Mouse (Mus musculus): ENCODE measurements around the gene Pik3c2g. TPM values are rescaled to one million over a fixed set of nuclear protein-coding genes. Genes with fewer than 3 reads are reported as not detected.

Pik3c2g gene
- total and polyA plus RNA-seq, 3 experiments, result not detected

DNA sequence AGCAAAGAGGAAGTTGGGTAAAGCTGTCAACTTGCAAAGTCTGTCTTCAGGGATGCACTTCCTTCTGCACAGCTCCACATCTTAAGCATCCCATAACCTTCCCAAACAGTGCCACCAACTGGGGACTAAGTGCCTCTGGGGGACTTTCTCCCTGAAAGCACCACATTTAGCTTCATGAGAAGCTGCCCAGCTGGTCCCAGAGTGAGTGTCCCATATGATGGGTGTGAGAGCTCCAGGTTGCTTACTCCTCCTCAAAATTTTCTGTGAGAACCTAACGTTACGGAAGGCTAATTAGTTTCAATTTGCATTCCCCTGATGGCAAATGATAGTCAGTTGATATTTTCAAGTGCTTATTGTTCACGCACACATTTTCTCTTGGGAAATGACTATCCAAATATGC is 397.0 kb downstream of the Pik3c2g start:
- no peak for TF ChIP-seq ZMIZ1 (IDR thresholded peaks at IDR 0.05; ENCODE audit: low read depth, low read length)
- TF ChIP-seq TCF12 (IDR thresholded peaks at IDR 0.05; ENCODE audit: low read depth, low read length), result no peak
- no peak for TF ChIP-seq TAL1 (IDR thresholded peaks at IDR 0.05; ENCODE audit: low read length)
- no peak for TF ChIP-seq JUND (IDR thresholded peaks at IDR 0.05; ENCODE audit: low read depth, low read length)
- no peak for TF ChIP-seq MEF2A (IDR thresholded peaks at IDR 0.05; ENCODE audit: extremely low read depth, insufficient replicate concordance, low read depth, low read length, poor library complexity, severe bottlenecking)
- no peak for TF ChIP-seq KAT2A (conservative IDR thresholded peaks at IDR 0.05; ENCODE audit: low read depth, low read length)
- TF ChIP-seq CHD2 (IDR thresholded peaks at IDR 0.05; ENCODE audit: low read length), result no peak
- TF ChIP-seq MYB (IDR thresholded peaks at IDR 0.05; ENCODE audit: low read depth, low read length), result no peak
- TF ChIP-seq TBP (IDR thresholded peaks at IDR 0.05; ENCODE audit: low read depth, low read length), result no peak
- TF ChIP-seq NELFE (IDR thresholded peaks at IDR 0.05; ENCODE audit: low read depth, low read length), result no peak
- TF ChIP-seq CHD1 (IDR thresholded peaks at IDR 0.05; ENCODE audit: low read depth, low read length), result no peak
- DNase-seq (ENCODE audit: low read depth, low spot score), result no peak
- no peaks in the 10 kb centered on the region for H3K36me3 ChIP-seq (ENCODE audit: control insufficient read depth in 1 of 2, insufficient read depth in 2 of 2, low read length in 2 of 2)
- H3K27ac ChIP-seq (ENCODE audit: control insufficient read depth, low read depth, low read length), result no peak overlapping the region
- H3K4me1 ChIP-seq (ENCODE audit: control insufficient read depth in 1 of 2, insufficient read depth in 2 of 2, low read length in 2 of 2), result no peaks in the 10 kb centered on the region
- H3K27me3 ChIP-seq (ENCODE audit: control insufficient read depth in 1 of 2, insufficient read depth in 2 of 2, low read length in 2 of 2), result no peaks in the 10 kb centered on the region
- no peak overlapping the region for H3K9ac ChIP-seq (ENCODE audit: control insufficient read depth, low read depth, low read length, poor library complexity, severe bottlenecking)
- H3K79me2 ChIP-seq (ENCODE audit: control insufficient read depth, insufficient read depth, low read length, poor library complexity), result no peaks in the 10 kb centered on the region
- no peak overlapping the region for H3K4me3 ChIP-seq (ENCODE audit: control insufficient read depth in 1 of 2, insufficient read depth in 1 of 2, low read depth in 2 of 2, low read length in 2 of 2)
- H3K9me3 ChIP-seq (replicated peaks; ENCODE audit: insufficient read depth, low read length), result no peaks in the 10 kb centered on the region

- Histone ChIP-seq H3K36me3 (ENCODE audit: control insufficient read depth in 1 of 2, insufficient read depth in 2 of 2, low read length in 2 of 2) (no peaks in the 10 kb centered on the region), H3K9me3 (replicated peaks; ENCODE audit: insufficient read depth, low read length) (no peaks in the 10 kb centered on the region), H3K9ac (ENCODE audit: control insufficient read depth, low read depth, low read length, poor library complexity, severe bottlenecking) (no peak overlapping the region), H3K4me3 (ENCODE audit: control insufficient read depth in 1 of 2, insufficient read depth in 1 of 2, low read depth in 2 of 2, low read length in 2 of 2) (no peak overlapping the region), H3K79me2 (ENCODE audit: control insufficient read depth, insufficient read depth, low read length, poor library complexity) (no peaks in the 10 kb centered on the region), H3K27ac (ENCODE audit: control insufficient read depth, low read depth, low read length) (no peak overlapping the region), H3K4me1 (ENCODE audit: control insufficient read depth in 1 of 2, insufficient read depth in 2 of 2, low read length in 2 of 2) (no peaks in the 10 kb centered on the region), H3K27me3 (ENCODE audit: control insufficient read depth in 1 of 2, insufficient read depth in 2 of 2, low read length in 2 of 2) (no peaks in the 10 kb centered on the region)
- TF ChIP-seq MAZ (IDR thresholded peaks at IDR 0.05; ENCODE audit: low read depth, low read length), result no peak
- TF ChIP-seq SMC3 (IDR thresholded peaks at IDR 0.05; ENCODE audit: low read depth, low read length), result no peak
- no peak for TF ChIP-seq USF1 (IDR thresholded peaks at IDR 0.05; ENCODE audit: low read depth, low read length)
- TF ChIP-seq ELF1 (IDR thresholded peaks at IDR 0.05; ENCODE audit: low read depth, low read length), result no peak
- no peak for TF ChIP-seq TCF12 (IDR thresholded peaks at IDR 0.05; ENCODE audit: low read depth, low read length)
- no peak for TF ChIP-seq ZNF384 (IDR thresholded peaks at IDR 0.05; ENCODE audit: low read depth, low read length)
- no peak for TF ChIP-seq EP300 (IDR thresholded peaks at IDR 0.05; ENCODE audit: low read depth in 1 of 2, low read length in 2 of 2)
- no peak for TF ChIP-seq POLR2AphosphoS2 (IDR thresholded peaks at IDR 0.05; ENCODE audit: low read length)
- TF ChIP-seq CHD2 (IDR thresholded peaks at IDR 0.05; ENCODE audit: low read length), result no peak
- TF ChIP-seq NRF1 (IDR thresholded peaks at IDR 0.05; ENCODE audit: insufficient read depth, low read depth, low read length, poor library complexity, severe bottlenecking), result no peak
- TF ChIP-seq MYB (IDR thresholded peaks at IDR 0.05; ENCODE audit: low read depth, low read length), result no peak
- no peak for TF ChIP-seq CHD1 (IDR thresholded peaks at IDR 0.05; ENCODE audit: low read depth, low read length)
- TF ChIP-seq CTCF (IDR thresholded peaks at IDR 0.05 in 2 of 3, conservative IDR thresholded peaks at IDR 0.05 in 1 of 3; ENCODE audit: control insufficient read depth in 1 of 3, insufficient read depth in 1 of 3, low read depth in 2 of 3, low read length in 3 of 3, poor library complexity in 1 of 3, severe bottlenecking in 1 of 3), result no peak
- TF ChIP-seq RAD21 (IDR thresholded peaks at IDR 0.05; ENCODE audit: low read depth, low read length), result no peak
- TF ChIP-seq E2F4 (IDR thresholded peaks at IDR 0.05; ENCODE audit: borderline replicate concordance, low read depth, low read length), result no peak
- no peak for TF ChIP-seq ZKSCAN1 (IDR thresholded peaks at IDR 0.05; ENCODE audit: low read depth, low read length)
- TF ChIP-seq SIN3A (IDR thresholded peaks at IDR 0.05; ENCODE audit: low read length), result no peak
- DNase-seq (ENCODE audit: low read depth, low spot score), result no peak
Measured at GRCm38 (mm10) chr6:139986564-139986963, 399.5 kb downstream of the Pik3c2g start.

Data from MEL (cell line).